Mouse (Mus musculus) cerebellum, adult (tissue): Measurements from ENCODE around the gene Mtfr2.
A peak's percentile ranks its signal among the peaks of the same experiment; 100 is the strongest.

Experiments used
- ATAC-seq: cut with Nextera tagmentation; 2 replicates; pipeline ENCODE4 v1.9.2; 2017; ENCODE audit warnings: mild to moderate bottlenecking, moderate library complexity, mixed read lengths; ENCODE audit not compliant: insufficient number of reproducible peaks, low FRiP score, low TSS enrichment

The Mtfr2 gene

GRCm38 (mm10) chr10:20377621-20378020 lies 30.1 kb downstream of the Mtfr2 start:
- ATAC-seq = no peak

- no peak for ATAC-seq
Measured at GRCm38 (mm10) chr10:20379071-20379735, 31.6 kb downstream of the Mtfr2 start.

GRCm38 (mm10) chr10:20380798-20381197 lies 33.2 kb downstream of the Mtfr2 start:
- 0 out of 2 replicates have a peak, but pooled peaks have one; percentile 31 for ATAC-seq

DNA sequence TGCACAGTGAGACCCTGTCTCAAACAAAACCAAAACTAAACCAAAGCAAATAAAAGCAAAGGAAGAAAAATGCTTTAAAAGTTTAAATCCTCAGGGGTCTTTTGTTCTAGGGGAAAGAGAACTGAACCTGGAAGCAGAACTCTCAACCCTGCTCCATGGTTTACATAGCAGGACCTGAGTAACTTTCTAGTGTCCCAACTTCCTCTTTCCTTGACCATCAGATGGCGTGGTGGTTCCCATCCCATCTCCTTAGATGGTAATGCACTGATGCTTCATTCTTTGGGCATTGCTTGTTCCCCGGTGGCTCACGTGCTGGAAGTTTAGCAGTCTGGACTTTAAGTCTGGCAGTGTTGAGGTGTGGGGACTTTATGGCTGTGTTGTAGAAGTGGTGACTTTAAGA lies 33.8 kb downstream of the Mtfr2 start:
- no peak for ATAC-seq

GRCm38 (mm10) chr10:20382807-20383419 lies 35.3 kb downstream of the Mtfr2 start:
- no peak for ATAC-seq

GRCm38 (mm10) chr10:20390568-20390967 lies 43.0 kb downstream of the Mtfr2 start:
- ATAC-seq = no peak

DNA sequence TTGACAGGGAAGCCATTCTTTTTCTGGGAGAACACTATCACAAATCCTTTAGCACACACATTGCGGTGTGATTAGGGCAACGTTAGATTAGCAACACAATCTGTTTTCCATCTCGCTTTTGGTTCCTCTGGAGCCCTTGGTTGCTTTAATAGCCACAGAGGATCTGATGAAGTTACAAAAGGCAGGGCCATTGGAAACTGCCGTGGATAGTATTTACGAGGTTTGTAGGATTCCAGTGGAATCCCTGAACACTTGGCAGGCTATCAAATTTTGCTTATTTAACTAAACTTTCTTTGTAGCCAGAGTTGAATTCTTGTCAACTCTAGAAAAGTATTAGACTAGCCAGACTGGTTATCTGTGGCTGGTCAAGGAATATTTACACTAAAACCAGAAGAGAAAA lies 47.2 kb downstream of the Mtfr2 start:
- no peak for ATAC-seq

- ATAC-seq = no peak
Measured at GRCm38 (mm10) chr10:20395778-20396177, 48.2 kb downstream of the Mtfr2 start.

DNA sequence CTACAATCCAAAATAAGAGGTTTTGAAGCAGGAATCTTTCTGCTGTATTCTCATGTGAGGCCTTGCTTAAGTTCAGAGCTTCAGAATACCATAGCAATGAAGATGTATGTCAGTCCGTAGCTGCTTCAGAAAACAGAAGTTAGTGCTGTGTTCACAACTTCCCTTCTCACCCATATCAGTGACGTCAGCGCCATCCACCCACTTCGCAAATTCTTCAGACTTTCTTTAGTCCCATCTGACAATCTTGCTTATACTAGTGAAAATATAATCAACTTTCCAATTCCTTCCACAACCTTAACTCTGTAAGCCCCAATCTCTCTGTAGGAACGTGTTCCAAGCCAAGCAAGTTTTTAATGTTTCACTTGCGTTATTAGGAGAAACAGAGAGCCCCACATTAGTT lies 50.7 kb downstream of the Mtfr2 start:
- ATAC-seq = no peak

- ATAC-seq = no peak
Measured at GRCm38 (mm10) chr10:20398641-20399390, 51.2 kb downstream of the Mtfr2 start.

GRCm38 (mm10) chr10:20400406-20400805 lies 52.8 kb downstream of the Mtfr2 start:
- ATAC-seq = no peak

GRCm38 (mm10) chr10:20402941-20403340 lies 55.4 kb downstream of the Mtfr2 start:
- ATAC-seq = no peak

GRCm38 (mm10) chr10:20405471-20405870 lies 57.9 kb downstream of the Mtfr2 start:
- no peak for ATAC-seq

DNA sequence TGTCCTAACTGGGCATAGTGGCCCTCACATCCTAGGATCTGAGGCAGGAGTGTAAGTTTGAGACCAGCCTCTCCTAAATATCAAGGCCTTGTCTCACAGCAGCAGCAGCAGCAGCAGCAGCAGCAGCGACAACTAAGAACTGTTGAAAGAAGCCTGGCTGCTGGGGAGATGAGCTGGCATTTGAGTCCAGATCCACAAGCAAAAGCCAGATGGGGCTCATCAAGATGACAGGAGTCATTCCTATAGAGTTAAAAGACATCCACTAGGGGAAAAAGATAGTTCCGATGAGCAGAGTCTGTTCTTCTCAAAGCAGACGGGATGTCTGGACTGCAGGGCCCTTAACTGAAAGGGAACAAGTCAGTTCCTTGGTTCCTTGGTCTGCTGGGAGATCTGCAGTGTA lies 60.8 kb downstream of the Mtfr2 start:
- ATAC-seq = no peak

- no peak for ATAC-seq
Measured at GRCm38 (mm10) chr10:20409181-20409580, 61.6 kb downstream of the Mtfr2 start.
